Mouse (Mus musculus) bone marrow, adult 2 months (tissue): ENCODE data around the gene Pde4d.

Experiments used
- CTCF ChIP-seq: fragments of 200-500 bp; IDR thresholded peaks from 2 replicates; pipeline ENCODE4 v1.5.1; 2011; ENCODE audit warnings: low read length, control low read depth; ENCODE audit not compliant: control insufficient read depth, insufficient read depth
- POLR2A ChIP-seq: fragments of 200-500 bp; IDR thresholded peaks from 2 replicates; pipeline ENCODE4 v1.6.1; 2011; ENCODE audit warnings: low read depth, mild to moderate bottlenecking, control low read depth, low read length, borderline replicate concordance; ENCODE audit not compliant: control insufficient read depth

- TF ChIP-seq CTCF: no peak
- no peak for TF ChIP-seq POLR2A
These were observed 788.9 kb downstream of the Pde4d start for GRCm38 (mm10) chr13:109238670-109239069.
